Mouse (Mus musculus) erythroblast, embryonic 14.5 days (primary cell): ENCODE measurements around the gene Rab3c. TPM values are rescaled to one million over a fixed set of nuclear protein-coding genes. Genes with fewer than 3 reads are reported as not detected.

ENCODE experiments used
- H3K27me3 ChIP-seq: 2 replicates; pipeline ENCODE4 v1.6.1; 2012; ENCODE audit warnings: inconsistent platforms; ENCODE audit not compliant: control insufficient read depth
- H3K36me3 ChIP-seq: 2 replicates; pipeline ENCODE4 v1.6.1; 2012; ENCODE audit warnings: mild to moderate bottlenecking, inconsistent platforms; ENCODE audit not compliant: control insufficient read depth
- H3K4me1 ChIP-seq: 2 replicates; pipeline ENCODE4 v1.6.1; 2012; ENCODE audit warnings: inconsistent platforms; ENCODE audit not compliant: control insufficient read depth
- H3K4me3 ChIP-seq: replicated peaks from 2 replicates; pipeline ENCODE3; 2012; ENCODE audit warnings: moderate library complexity, mild to moderate bottlenecking, inconsistent platforms
- H3K9me3 ChIP-seq: 2 replicates; pipeline ENCODE4 v1.6.1; 2012; ENCODE audit warnings: low read length, inconsistent platforms, mixed read lengths; ENCODE audit not compliant: control insufficient read depth
- GATA1 ChIP-seq: IDR thresholded peaks from 2 replicates; pipeline ENCODE4 v1.6.1; 2012; ENCODE audit warnings: low read length, inconsistent platforms, mixed read lengths
- TAL1 ChIP-seq: IDR thresholded peaks from 3 replicates; pipeline ENCODE4 v1.6.1; 2012; ENCODE audit warnings: low read length, inconsistent platforms, mixed read lengths
- polyA plus RNA-seq: library from polyadenylated mRNA; stranded (reverse); fragments of >175 nt; gene quantifications from 2 replicates; pipeline ENCODE4 v1.2.3, GENCODE M21; 2012

Rab3c gene
- polyA plus RNA-seq, 1 experiment, result not detected

DNA sequence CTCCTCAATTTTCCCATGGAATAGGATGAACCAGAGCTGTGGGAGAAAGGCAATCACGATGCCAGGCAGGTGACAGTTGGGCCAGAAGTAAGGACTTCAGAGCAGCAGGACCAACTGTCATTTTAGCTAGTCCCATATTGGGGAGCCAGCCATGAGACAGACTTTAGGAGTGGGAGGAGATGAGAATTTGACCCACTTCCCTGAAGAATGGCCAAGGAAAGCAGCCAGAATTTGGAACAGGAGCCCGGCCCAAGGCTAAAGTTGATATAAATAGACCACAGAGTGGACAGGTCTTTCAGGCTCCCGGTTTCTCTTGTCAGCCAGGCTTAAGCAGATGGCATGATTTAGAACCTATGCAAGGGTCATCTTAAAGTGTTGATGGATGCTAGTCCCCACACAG is 213.6 kb downstream of the Rab3c start:
- no peak for TF ChIP-seq TAL1
- no peak for TF ChIP-seq GATA1
- Histone ChIP-seq H3K4me1 (no peaks in the 10 kb centered on the region), H3K4me3 (no peak overlapping the region), H3K9me3 (peaks cover 5% of the 10 kb centered on the region), H3K36me3 (no peaks in the 10 kb centered on the region), H3K27me3 (no peaks in the 10 kb centered on the region)

GRCm38 (mm10) chr13:110066674-110067073 is 214.1 kb downstream of the Rab3c start:
- H3K4me1 ChIP-seq, result no peaks in the 10 kb centered on the region
- no peak overlapping the region for H3K4me3 ChIP-seq
- TF ChIP-seq TAL1 (no peak), GATA1 (no peak)
- peaks cover 5% of the 10 kb centered on the region for H3K9me3 ChIP-seq
- H3K27me3 ChIP-seq, result no peaks in the 10 kb centered on the region
- no peaks in the 10 kb centered on the region for H3K36me3 ChIP-seq

DNA sequence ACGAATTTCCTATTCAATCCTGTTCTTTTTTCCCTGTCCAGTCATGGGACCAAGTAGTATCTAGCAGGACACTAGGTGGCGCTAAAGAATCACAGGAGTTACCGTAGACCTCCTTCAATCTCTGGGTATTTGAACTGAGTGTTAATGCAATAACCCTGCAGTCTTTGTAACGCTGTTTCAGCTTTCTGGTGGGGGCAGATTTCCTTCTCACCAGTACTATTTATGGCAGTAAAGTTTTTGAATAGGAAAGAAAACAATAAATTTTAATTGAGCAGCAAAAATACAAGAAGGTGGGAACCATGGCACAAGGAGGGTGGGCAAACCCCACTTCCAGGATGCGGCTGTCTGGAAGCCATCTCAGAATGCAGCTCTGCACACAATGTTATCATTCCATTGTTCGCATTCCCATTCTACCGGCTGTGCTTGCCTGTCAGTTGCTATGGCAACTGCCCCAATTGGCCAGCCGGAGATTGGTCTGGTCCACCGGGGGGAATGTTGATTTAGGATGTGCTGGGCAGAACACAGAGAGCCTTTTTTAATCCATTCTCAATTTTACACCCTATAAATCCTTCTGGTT is 217.9 kb downstream of the Rab3c start:
- H3K4me3 ChIP-seq, result no peak overlapping the region
- H3K4me1 ChIP-seq, result no peaks in the 10 kb centered on the region
- H3K27me3 ChIP-seq, result no peaks in the 10 kb centered on the region
- no peak for TF ChIP-seq GATA1
- no peak for TF ChIP-seq TAL1
- no peaks in the 10 kb centered on the region for H3K36me3 ChIP-seq
- H3K9me3 ChIP-seq, result no peaks in the 10 kb centered on the region

DNA sequence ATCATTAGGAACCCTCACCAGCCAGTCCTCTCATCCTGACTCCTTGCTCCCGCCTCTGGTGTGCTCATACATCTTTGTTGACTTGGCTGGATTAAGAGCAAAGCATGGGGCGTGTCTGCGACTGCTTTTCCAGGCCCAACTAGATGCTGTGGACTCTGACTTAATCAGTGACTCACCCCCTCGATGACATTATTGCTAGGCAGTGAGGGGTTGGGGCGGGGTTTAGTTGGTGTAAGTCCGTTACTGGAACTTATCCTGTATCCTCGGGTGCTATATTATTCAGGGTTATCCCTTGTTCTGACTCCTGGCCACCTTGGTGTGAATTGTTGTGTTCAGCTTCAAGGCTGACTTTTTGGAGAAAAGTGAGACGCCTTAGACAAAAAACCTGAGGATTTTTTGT is 218.5 kb downstream of the Rab3c start:
- TF ChIP-seq TAL1 (no peak), GATA1 (no peak)

DNA sequence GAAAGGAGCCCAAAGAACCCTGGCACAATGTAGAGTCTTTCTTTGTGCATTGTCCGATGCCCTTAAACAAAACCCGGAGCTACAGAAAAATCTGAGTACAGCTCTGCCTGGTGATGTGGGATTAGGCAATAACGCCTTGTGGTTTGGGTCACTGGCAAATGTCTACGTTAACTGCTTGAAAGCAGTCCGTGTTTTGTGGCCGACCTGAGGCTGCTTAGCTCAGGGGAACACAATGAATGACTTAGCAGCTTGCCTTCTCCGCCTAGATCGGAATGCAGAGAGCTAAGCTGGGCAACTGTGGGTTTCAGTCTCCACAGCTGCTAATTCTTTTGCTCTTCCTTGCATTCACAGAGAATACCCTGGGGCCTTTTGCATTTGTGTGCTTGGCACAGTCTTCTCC is 226.3 kb downstream of the Rab3c start:
- H3K9me3 ChIP-seq, result peaks cover 2% of the 10 kb centered on the region; the same call in 1 of the 2 replicates
- H3K4me1 ChIP-seq, result no peaks in the 10 kb centered on the region
- no peak for TF ChIP-seq TAL1
- no peak for TF ChIP-seq GATA1

More for the DNA sequence above, 218.5 kb downstream of the Rab3c start:
- Histone ChIP-seq H3K4me3 (no peak overlapping the region), H3K4me1 (no peaks in the 10 kb centered on the region), H3K36me3 (no peaks in the 10 kb centered on the region), H3K9me3 (no peaks in the 10 kb centered on the region), H3K27me3 (no peaks in the 10 kb centered on the region)

DNA sequence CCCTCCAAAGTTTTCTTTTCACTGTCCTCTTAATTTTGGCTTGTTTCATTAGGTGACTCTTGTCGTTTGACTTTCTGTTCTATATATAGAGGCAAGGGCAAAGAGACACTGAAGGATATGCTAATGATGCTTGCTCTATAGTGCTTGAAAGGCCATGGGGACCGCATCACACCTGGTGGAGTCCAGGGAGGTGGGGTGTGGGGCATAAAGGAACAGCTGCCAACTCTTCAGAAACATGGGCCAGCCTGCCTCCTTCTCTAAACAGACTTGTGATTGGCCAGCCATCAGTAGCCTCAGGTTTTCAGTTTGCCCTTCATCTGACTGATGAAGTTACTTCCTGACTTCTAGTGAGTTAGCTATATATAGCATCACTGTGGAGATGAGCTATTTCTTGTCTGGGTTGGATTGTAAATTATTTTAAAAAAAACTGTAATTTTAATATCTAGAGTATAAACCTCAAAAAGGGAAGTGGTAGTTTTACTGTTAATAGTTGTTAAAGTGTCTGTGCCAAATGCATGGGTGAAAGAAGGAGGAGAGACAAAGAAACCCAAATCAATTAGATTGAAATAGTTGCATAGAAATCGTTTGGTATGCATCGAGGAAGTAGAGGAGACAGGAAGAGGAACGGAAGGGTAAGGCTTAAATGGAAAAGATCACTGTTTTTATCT is 231.9 kb downstream of the Rab3c start:
- TF ChIP-seq GATA1 (no peak), TAL1 (no peak)
- peaks cover 2% of the 10 kb centered on the region; the same call in 1 of the 2 replicates for H3K9me3 ChIP-seq
- H3K4me3 ChIP-seq, result no peak overlapping the region
- H3K27me3 ChIP-seq, result no peaks in the 10 kb centered on the region
- H3K4me1 ChIP-seq, result no peaks in the 10 kb centered on the region
- no peaks in the 10 kb centered on the region for H3K36me3 ChIP-seq

More for the DNA sequence above, 226.3 kb downstream of the Rab3c start:
- Histone ChIP-seq H3K36me3 (no peaks in the 10 kb centered on the region), H3K27me3 (no peaks in the 10 kb centered on the region), H3K4me3 (no peak overlapping the region)

- no peaks in the 10 kb centered on the region for H3K4me1 ChIP-seq
- H3K4me3 ChIP-seq, result no peak overlapping the region
- H3K9me3 ChIP-seq, result no peaks in the 10 kb centered on the region
- H3K27me3 ChIP-seq, result no peaks in the 10 kb centered on the region
- TF ChIP-seq TAL1, result no peak
- TF ChIP-seq GATA1, result no peak
- no peaks in the 10 kb centered on the region for H3K36me3 ChIP-seq
Observed at GRCm38 (mm10) chr13:110044418-110044817, 236.4 kb downstream of the Rab3c start.

GRCm38 (mm10) chr13:110039779-110040498 is 240.9 kb downstream of the Rab3c start:
- Histone ChIP-seq H3K27me3 (no peaks in the 10 kb centered on the region), H3K9me3 (no peaks in the 10 kb centered on the region), H3K36me3 (no peaks in the 10 kb centered on the region), H3K4me1 (no peaks in the 10 kb centered on the region), H3K4me3 (no peak overlapping the region)
- no peak for TF ChIP-seq GATA1
- TF ChIP-seq TAL1, result no peak

GRCm38 (mm10) chr13:110039170-110039569 is 241.6 kb downstream of the Rab3c start:
- TF ChIP-seq TAL1 (no peak), GATA1 (no peak)
- no peaks in the 10 kb centered on the region for H3K9me3 ChIP-seq
- no peaks in the 10 kb centered on the region for H3K36me3 ChIP-seq
- no peaks in the 10 kb centered on the region for H3K4me1 ChIP-seq
- no peak overlapping the region for H3K4me3 ChIP-seq
- no peaks in the 10 kb centered on the region for H3K27me3 ChIP-seq
